Mouse (Mus musculus): ENCODE measurements around the gene Col15a1. TPM values are rescaled to one million over a fixed set of nuclear protein-coding genes. Genes with fewer than 3 reads are reported as not detected.

Col15a1 gene
- polyA plus RNA-seq, 1 experiment from 2014 or later = 25.0 TPM

DNA sequence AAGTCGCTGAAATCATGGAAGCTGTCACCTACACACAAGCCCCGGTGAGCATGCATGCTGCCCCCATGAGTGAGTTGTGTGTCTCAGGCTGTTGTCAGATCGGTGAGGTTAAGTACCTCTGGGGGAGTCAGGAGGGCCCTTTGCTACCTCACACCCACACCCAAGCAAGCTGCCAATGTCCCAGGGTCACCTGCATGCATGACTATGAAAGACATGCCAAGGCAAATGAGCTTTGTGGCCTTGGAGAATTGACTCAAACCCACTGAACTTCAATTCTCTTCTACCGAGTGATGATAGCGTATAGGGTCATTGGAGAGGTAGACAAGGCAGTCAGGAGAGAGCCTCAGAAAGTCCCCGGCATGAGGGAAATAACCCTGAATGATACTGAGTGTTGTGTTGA is 41.2 kb downstream of the Col15a1 start:
- no peaks in the 10 kb centered on the region for H3K36me3 ChIP-seq
- H3K9me3 ChIP-seq = no peaks in the 10 kb centered on the region
- H3K4me1 ChIP-seq = peaks cover 27% of the 10 kb centered on the region
- no peak overlapping the region for H3K27ac ChIP-seq
- H3K4me3 ChIP-seq = no peak overlapping the region
- H3K9ac ChIP-seq = no peak overlapping the region
- H3K4me2 ChIP-seq = no peak overlapping the region
- no peak for ATAC-seq (ENCODE audit: insufficient number of reproducible peaks, low FRiP score, low TSS enrichment, low read depth)
- no peaks in the 10 kb centered on the region for H3K27me3 ChIP-seq
- 92% methylated on average over 6 of the region's 6 CpGs for WGBS

DNA sequence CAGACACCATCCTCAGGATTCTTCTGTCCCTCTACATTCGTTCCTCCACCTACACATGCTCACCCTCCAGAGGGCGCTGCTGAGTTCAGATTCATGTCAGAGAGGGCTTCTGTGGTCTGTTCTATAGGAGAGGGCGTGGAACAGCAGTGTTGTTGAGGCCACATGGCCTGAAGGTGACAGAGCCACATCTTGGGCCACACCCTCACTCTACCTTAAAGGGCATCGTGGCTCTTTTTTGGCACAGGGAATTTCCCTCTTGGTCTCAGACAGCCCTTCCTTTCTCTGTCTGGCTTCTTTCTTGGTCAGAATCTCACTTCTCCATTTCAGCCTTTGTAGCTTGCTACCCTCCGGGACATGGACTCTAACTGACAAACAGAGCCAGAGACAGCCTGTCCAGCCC is 43.1 kb downstream of the Col15a1 start:
- Histone ChIP-seq H3K9me3 (no peaks in the 10 kb centered on the region), H3K4me2 (no peak overlapping the region), H3K4me1 (peaks cover 27% of the 10 kb centered on the region), H3K4me3 (no peak overlapping the region), H3K9ac (no peak overlapping the region), H3K36me3 (no peaks in the 10 kb centered on the region), H3K27me3 (no peaks in the 10 kb centered on the region), H3K27ac (peak overlapping the region; percentile 33)
- 30% methylated on average over 5 of the region's 5 CpGs for WGBS
- ATAC-seq (ENCODE audit: insufficient number of reproducible peaks, low FRiP score, low TSS enrichment, low read depth) = no peak

DNA sequence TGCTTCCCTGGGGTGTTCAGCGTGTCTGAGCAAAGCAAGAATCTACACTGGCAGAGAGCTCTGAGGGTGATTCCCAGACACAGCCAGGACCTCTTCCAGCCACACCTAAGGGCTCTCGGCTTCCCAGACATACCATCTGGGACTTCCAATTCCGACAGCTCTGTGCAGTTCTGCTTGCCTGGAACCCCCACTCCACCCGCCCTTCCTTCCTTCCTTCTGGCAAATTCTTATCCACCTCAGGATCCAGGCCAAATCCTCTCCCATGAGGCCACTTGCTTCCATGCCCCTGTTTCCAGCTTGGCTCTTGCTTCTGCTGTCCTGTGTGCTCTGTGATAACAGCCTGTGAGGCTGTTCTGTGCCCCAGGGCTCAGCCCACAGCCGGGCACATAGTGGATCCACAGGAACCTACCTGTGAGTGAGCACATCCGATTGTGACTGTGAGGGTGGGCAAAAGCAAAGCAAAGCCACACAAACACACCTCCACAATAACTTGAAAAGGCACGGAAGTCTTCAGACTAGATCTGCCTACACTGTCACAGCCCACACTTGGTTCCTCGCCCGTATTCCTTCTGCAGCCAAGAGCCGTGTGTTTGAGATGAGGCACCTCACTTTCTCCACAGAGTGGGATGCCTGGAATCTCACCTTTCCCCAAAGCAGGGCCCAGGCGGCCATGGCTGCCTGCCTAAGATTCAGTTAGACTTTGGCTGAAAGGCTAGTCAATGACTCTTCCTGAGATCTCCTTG is 43.9 kb downstream of the Col15a1 start:
- no peak overlapping the region for H3K4me3 ChIP-seq
- no peak for ATAC-seq (ENCODE audit: insufficient number of reproducible peaks, low FRiP score, low TSS enrichment, low read depth)
- no peak overlapping the region for H3K9ac ChIP-seq
- H3K27me3 ChIP-seq = no peaks in the 10 kb centered on the region
- no peaks in the 10 kb centered on the region for H3K9me3 ChIP-seq
- no peaks in the 10 kb centered on the region for H3K36me3 ChIP-seq
- no peak overlapping the region for H3K4me2 ChIP-seq
- peaks cover 26% of the 10 kb centered on the region for H3K4me1 ChIP-seq
- 70% methylated on average over 11 of the region's 11 CpGs for WGBS
- H3K27ac ChIP-seq = peak overlapping the region; percentile 33; the same call in 1 of the 2 replicates

DNA sequence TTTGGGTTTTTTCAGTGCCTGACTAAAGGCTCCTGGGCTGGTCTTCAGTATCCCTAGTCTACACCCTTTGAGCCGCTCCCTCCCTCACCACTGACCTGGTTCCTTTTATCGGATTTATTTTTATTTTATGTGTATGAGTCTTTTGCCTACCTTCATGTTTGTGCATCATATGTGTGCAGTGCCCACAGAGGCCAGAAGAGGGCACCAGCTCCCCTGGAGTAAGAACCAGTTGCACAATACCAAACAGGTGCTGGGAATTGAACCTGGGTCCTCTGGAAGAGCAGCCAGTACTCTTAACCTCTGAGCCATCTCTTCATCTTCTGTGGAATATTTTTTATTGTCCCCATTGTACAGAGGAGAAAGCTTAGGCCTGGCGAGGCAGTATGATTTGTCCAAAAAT is 44.7 kb downstream of the Col15a1 start:
- Histone ChIP-seq H3K27ac (no peak overlapping the region), H3K9ac (no peak overlapping the region), H3K27me3 (no peaks in the 10 kb centered on the region), H3K4me1 (peaks cover 20% of the 10 kb centered on the region), H3K9me3 (no peaks in the 10 kb centered on the region), H3K4me3 (no peak overlapping the region), H3K4me2 (no peak overlapping the region), H3K36me3 (peaks cover 4% of the 10 kb centered on the region; the same call in 1 of the 2 replicates)
- no peak for ATAC-seq (ENCODE audit: insufficient number of reproducible peaks, low FRiP score, low TSS enrichment, low read depth)
- WGBS = 97% methylated on average over 3 of the region's 3 CpGs

DNA sequence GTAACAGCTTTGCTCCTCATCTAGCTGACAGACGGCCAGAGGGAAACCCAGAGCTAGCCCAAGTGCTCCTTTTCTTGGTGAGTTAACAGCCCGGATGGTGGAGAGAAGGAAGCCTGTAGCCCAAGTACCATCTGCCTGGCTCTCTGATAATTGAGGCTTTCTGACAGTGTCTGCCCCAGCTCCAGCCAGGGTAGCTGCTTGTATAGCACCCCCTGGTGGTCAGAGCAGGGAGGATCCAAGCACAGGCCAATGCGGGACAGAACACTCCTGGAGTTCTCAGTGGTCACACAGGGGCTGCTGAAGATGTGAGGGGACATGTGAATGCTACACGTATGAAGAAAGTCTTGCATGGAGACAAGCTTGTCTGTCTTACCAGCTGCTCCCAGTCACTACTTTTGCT is 47.7 kb downstream of the Col15a1 start:
- H3K27me3 ChIP-seq = no peaks in the 10 kb centered on the region
- H3K9me3 ChIP-seq = no peaks in the 10 kb centered on the region
- H3K9ac ChIP-seq = no peak overlapping the region
- H3K4me1 ChIP-seq = peaks cover 14% of the 10 kb centered on the region
- H3K4me3 ChIP-seq = no peak overlapping the region
- ATAC-seq (ENCODE audit: insufficient number of reproducible peaks, low FRiP score, low TSS enrichment, low read depth) = no peak
- H3K36me3 ChIP-seq = peaks cover 6% of the 10 kb centered on the region; the same call in 1 of the 2 replicates
- no peak overlapping the region for H3K27ac ChIP-seq
- 52% methylated on average over 4 of the region's 4 CpGs for WGBS
- H3K4me2 ChIP-seq = no peak overlapping the region

DNA sequence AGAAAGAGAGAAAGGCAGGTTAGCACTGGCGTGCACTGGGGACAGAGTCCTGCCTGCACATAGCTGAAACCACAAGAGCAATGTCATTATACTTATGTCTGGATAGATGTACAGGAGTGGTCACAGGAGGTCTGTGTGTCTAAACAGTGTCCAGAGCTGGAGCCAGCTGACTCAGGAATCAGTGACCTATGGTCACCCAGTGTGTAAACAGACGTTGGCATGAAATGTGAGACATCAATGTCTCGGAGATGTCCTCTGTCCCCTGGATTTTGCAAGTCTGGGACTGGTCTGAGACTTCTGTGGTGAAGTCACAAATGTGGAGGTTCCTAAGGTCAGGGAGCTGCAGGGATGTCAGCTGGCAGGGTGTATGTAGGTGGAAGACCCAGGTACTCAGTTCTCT is 50.2 kb downstream of the Col15a1 start:
- Histone ChIP-seq H3K9me3 (no peaks in the 10 kb centered on the region), H3K4me3 (no peak overlapping the region), H3K27ac (no peak overlapping the region), H3K9ac (no peak overlapping the region), H3K4me2 (no peak overlapping the region), H3K27me3 (no peaks in the 10 kb centered on the region), H3K36me3 (peaks cover 6% of the 10 kb centered on the region; the same call in 1 of the 2 replicates), H3K4me1 (no peaks in the 10 kb centered on the region)
- 67% methylated on average over 3 of the region's 3 CpGs for WGBS
- ATAC-seq (ENCODE audit: insufficient number of reproducible peaks, low FRiP score, low TSS enrichment, low read depth) = no peak

DNA sequence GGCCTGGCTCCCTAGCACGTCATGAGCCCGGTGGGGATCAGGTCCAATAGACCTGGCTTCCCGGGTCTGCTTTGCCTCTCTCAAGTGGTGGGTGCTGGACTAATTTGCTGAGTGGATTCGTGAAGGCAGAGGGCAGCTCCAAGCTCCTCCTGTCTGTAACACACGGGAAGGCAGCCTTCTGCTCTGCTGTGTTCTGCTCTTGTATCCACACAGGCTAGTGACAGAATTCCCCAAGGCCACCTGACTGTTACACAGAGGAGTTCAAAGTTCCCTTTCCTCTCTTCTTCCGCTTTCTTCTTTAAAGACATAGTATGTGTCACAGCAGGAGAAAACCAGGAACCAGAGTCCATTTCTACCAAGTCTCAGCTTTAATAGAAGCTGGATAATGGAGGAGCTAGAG is 53.1 kb downstream of the Col15a1 start:
- H3K27me3 ChIP-seq = no peaks in the 10 kb centered on the region
- H3K9ac ChIP-seq = no peak overlapping the region
- no peak for ATAC-seq (ENCODE audit: insufficient number of reproducible peaks, low FRiP score, low TSS enrichment, low read depth)
- no peaks in the 10 kb centered on the region for H3K9me3 ChIP-seq
- no peaks in the 10 kb centered on the region for H3K4me1 ChIP-seq
- peaks cover 6% of the 10 kb centered on the region; the same call in 1 of the 2 replicates for H3K36me3 ChIP-seq
- H3K27ac ChIP-seq = no peak overlapping the region
- WGBS = 71% methylated on average over 6 of the region's 6 CpGs
- H3K4me3 ChIP-seq = no peak overlapping the region
- no peak overlapping the region for H3K4me2 ChIP-seq

DNA sequence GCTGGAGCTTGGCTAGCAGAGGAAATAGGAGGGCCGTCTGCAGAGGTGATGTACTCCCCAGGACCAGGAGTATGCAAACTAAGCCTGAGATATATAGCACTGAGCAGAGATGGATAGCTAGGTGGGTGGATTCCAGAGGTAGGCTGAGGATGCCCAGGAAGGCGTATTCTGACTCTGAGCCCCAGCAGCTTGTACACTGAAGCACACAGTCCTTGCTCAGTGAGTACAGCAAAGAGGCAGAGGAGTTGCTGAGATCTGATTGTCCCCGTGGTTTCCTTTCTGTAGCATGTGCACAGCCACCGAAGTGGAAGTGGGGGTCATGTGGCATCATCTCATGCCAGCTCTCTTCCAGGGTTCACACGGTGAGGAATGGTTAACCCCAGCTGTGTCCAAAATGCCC is 54.0 kb downstream of the Col15a1 start:
- no peak overlapping the region for H3K4me2 ChIP-seq
- peaks cover 6% of the 10 kb centered on the region; the same call in 1 of the 2 replicates for H3K36me3 ChIP-seq
- H3K27ac ChIP-seq = no peak overlapping the region
- H3K27me3 ChIP-seq = no peaks in the 10 kb centered on the region
- H3K4me1 ChIP-seq = no peaks in the 10 kb centered on the region
- H3K4me3 ChIP-seq = no peak overlapping the region
- H3K9me3 ChIP-seq = no peaks in the 10 kb centered on the region
- no peak for ATAC-seq (ENCODE audit: insufficient number of reproducible peaks, low FRiP score, low TSS enrichment, low read depth)
- H3K9ac ChIP-seq = no peak overlapping the region
- 65% methylated on average over 5 of the region's 5 CpGs for WGBS

DNA sequence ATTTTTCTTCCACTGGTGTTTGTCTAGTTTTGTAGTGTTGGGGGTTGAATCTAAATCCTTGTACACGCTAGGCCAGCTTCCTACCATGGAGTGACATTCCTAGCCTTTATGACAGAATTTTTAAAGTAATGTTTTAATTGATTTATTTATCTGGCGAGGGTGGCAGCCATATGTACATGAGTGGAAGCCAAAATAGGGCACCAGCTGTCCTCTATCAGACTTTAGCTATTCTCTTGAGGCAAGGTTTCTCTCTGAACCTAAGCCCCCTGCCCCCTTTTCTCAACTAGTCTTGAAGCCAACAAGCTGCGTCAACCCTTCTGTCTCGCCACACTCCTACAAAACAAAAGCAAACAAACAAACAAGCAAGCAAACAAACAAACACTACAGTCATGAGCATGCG is 57.6 kb downstream of the Col15a1 start:
- Histone ChIP-seq H3K27me3 (no peaks in the 10 kb centered on the region), H3K4me3 (no peak overlapping the region), H3K9me3 (no peaks in the 10 kb centered on the region), H3K4me2 (no peak overlapping the region), H3K36me3 (no peaks in the 10 kb centered on the region), H3K27ac (no peak overlapping the region), H3K4me1 (0 out of 2 replicates have a peak, but pooled peaks cover 3% of the 10 kb centered on the region), H3K9ac (no peak overlapping the region)
- no peak for ATAC-seq (ENCODE audit: insufficient number of reproducible peaks, low FRiP score, low TSS enrichment, low read depth)
- 84% methylated on average over 5 of the region's 5 CpGs for WGBS

DNA sequence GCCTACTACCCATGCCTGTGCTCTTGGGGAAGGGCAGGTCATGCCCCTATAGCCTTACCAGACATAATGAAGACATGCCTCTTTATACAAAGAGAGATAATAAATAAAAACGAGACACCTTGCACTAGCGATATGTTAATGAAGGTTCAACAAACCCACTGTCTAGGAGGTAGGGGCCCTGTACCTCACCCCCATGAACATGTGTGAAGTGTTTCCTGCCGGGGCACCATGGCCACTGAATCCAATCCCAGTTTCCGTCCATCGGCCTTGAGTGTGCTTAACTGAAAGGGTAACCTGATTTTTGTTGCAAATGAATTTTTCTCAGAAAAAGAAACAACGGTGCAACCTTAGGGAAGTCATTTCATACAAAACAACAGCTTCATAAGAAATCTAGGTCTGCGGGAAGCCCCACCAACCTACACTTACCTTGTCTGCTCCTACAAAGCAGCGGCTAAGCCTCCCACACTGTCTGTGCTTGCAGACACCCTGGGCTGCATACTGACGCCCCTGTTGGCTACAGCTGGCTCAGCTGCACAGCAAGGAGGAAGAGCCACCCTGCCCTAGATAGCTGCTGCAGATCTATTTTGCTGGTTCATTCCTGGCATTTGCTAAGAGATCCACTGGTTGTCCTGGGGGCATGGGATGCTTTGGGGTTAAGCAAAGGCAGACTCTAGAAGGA is 64.6 kb downstream of the Col15a1 start:
- Histone ChIP-seq H3K9me3 (no peaks in the 10 kb centered on the region), H3K4me3 (no peak overlapping the region), H3K4me2 (no peak overlapping the region), H3K36me3 (no peaks in the 10 kb centered on the region), H3K27me3 (0 out of 2 replicates have a peak, but pooled peaks cover 7% of the 10 kb centered on the region), H3K4me1 (0 out of 2 replicates have a peak, but pooled peaks cover under 1% of the 10 kb centered on the region), H3K9ac (no peak overlapping the region), H3K27ac (no peak overlapping the region)
- ATAC-seq (ENCODE audit: insufficient number of reproducible peaks, low FRiP score, low TSS enrichment, low read depth) = no peak
- WGBS = 79% methylated on average over 9 of the region's 9 CpGs

DNA sequence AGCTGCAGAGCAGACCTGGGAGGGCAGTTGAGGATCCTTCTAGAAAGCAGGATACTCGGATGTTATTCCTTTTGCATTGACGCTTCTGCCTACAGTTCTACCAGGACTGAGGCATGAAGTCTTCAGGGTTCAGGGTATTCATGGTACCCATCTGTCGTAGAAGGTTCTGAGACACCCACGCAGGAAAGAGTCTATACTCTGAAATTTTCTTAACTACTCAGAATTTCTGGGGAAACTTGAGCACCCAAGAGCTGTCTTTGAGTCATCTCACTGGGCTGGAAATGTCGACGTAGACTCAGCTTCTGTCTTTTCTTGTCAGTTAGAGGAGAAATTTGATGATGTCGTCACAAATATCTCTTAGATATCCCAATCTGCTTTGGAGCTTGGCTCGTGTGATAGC is 65.8 kb downstream of the Col15a1 start:
- Histone ChIP-seq H3K9me3 (no peaks in the 10 kb centered on the region), H3K4me1 (no peaks in the 10 kb centered on the region), H3K27ac (no peak overlapping the region), H3K4me2 (no peak overlapping the region), H3K36me3 (no peaks in the 10 kb centered on the region), H3K4me3 (no peak overlapping the region), H3K9ac (no peak overlapping the region), H3K27me3 (0 out of 2 replicates have a peak, but pooled peaks cover 7% of the 10 kb centered on the region)
- no peak for ATAC-seq (ENCODE audit: insufficient number of reproducible peaks, low FRiP score, low TSS enrichment, low read depth)
- 89% methylated on average over 8 of the region's 8 CpGs for WGBS

DNA sequence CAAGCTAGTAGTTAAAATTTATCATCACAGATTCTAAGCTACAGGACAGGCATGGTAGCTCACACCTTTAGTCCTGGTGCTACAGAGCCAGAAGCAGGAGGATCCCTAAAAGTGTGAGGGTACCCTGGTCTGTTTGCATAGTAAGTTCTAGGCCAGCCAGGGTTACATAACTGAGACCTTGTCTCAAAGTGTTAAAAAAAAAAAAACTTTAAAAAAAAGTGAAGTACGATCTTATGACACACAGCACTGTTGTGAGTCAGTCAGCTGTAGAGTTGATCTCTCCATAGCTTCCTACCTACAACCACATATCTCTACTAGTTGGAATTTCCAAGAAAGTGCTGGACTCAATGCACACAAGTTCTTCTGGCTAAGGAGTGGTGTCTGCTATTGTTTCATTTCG is 67.0 kb downstream of the Col15a1 start:
- H3K36me3 ChIP-seq = peaks cover 3% of the 10 kb centered on the region; the same call in 1 of the 2 replicates
- ATAC-seq (ENCODE audit: insufficient number of reproducible peaks, low FRiP score, low TSS enrichment, low read depth) = no peak
- 0 out of 2 replicates have a peak, but pooled peaks cover 7% of the 10 kb centered on the region for H3K27me3 ChIP-seq
- no peak overlapping the region for H3K27ac ChIP-seq
- H3K9ac ChIP-seq = no peak overlapping the region
- no peaks in the 10 kb centered on the region for H3K9me3 ChIP-seq
- 0 out of 2 replicates have a peak, but pooled peaks cover 6% of the 10 kb centered on the region for H3K4me1 ChIP-seq
- WGBS = 93% methylated on average over 2 of the region's 2 CpGs
- no peak overlapping the region for H3K4me2 ChIP-seq
- no peak overlapping the region for H3K4me3 ChIP-seq

All from limb, embryonic 15.5 days (tissue).